Mouse (Mus musculus) ES-CJ7 (cell line): ENCODE results near the gene Snx17.

Source experiments
- DNase-seq: peaks from one replicate; pipeline ENCODE4 v3.0.0; 2011; ENCODE audit warnings: low read depth, low spot score

The Snx17 gene

DNA sequence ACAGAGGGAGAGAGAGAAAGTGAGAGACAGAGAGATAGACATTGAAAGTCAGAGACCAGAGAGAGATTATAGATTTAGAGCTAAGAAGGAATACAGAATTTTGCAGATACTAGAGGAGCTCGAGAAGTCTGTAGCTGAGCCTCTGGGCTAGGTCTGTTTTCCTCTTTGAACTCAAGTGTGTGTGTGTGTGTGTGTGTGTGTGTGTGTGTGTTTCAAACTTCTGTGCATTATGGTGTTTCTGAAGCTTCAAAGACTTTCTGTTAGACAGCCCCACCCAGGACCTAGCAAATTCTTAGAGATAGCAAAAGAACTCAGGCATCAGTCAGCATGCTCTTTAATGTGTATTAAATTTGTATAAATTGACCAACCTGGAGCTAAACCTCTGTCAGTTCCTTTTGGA, 33.6 kb downstream of the Snx17 start:
- no peak for DNase-seq

GRCm38 (mm10) chr5:31240637-31241521, 47.9 kb downstream of the Snx17 start, which contains the start of the genes Nrbp1 and Gm9970:
Nrbp1 (plus strand) TSS chr5:31240864.
Gm9970 (minus strand) TSS chr5:31241232.
- peak; percentile 92 for DNase-seq

DNA sequence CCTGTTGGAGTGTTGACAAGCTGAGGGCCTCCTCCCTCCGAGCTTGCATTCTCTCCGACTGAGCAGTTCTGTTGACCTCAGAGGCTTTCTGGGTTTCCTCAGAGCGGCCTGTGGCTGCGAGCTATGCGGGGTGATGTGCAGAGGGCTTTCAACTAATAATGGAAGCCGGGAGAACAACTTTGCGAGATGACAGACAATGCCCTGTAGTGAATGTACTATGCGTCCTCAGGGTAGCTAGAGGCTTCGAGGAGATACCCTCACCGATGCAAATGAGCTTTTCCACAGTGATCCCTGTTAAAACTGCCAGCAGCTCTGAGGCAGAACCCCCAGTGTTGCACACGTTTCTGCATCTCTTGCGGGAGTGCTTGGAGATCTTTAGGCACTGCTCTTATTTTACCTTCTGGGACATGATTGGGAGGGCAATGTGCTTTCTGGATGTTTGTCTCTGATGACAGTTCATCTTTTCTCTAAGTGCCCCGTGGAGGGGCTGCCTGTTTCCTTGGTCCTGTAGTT, 48.6 kb downstream of the Snx17 start:
- no peak for DNase-seq

DNA sequence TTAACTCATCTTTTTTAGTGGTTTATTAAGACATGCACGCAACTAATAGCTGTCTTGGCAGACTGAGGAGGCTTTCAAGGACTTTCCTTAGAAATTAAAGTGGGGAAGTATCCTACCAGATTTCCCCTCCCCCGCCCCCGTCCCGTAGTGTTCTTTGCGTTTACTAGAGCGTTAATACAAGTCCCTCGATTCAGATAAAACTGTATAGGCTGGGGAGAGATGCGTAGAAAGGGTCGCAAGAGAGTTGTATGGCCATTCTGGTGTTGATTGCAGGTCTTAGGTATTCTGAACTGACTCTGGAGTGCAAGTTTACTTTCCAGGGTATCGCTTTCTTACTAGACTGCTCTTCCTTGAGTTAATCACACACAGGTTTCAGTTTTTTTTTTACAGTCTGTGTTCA, 49.2 kb downstream of the Snx17 start:
- no peak for DNase-seq
